In genomic region chr15:102265548-102265947, GRCm38 (mm10) we compare ENCODE assay signal across 18 mouse cellular contexts. TPM values are rescaled to one million over a fixed set of nuclear protein-coding genes. Genes with fewer than 3 reads are reported as not detected.
A peak's percentile ranks its signal among the peaks of the same experiment; 100 is the strongest.
DNase-seq lines count a peak whose midpoint lies in the region; ATAC-seq and TF ChIP-seq lines count a peak whose summit lies in the region.
"Had no signal": no experiment of that assay in that cellular context is flagged by ENCODE, and none has a peak within 500 bp of the region (broad histone marks: within the 10 kb centered on the region; RNA-seq: fewer than 3 reads in every experiment).

No protein-coding gene starts in this region.

- H3K36me3 ChIP-seq in kidney, postnatal 0 days (ENCODE audit: insufficient read depth, low read length) = no peaks in the 10 kb centered on the region
- no peaks in the 10 kb centered on the region for H3K36me3 ChIP-seq in kidney, embryonic 15.5 days
- no peaks in the 10 kb centered on the region for H3K36me3 ChIP-seq in MEL (ENCODE audit: control insufficient read depth in 1 of 2, insufficient read depth in 2 of 2, low read length in 2 of 2)
- no peaks in the 10 kb centered on the region for H3K36me3 ChIP-seq in limb, embryonic 10.5 days
- H3K36me3 ChIP-seq: embryonic facial prominence, embryonic 13.5 days; liver, embryonic 13.5 days had no signal

- H3K27ac ChIP-seq in kidney, postnatal 0 days = no peak overlapping the region
- no peak overlapping the region for H3K27ac ChIP-seq in kidney, embryonic 15.5 days
- H3K27ac ChIP-seq in MEL (ENCODE audit: control insufficient read depth, low read depth, low read length) = no peak overlapping the region
- H3K27ac ChIP-seq in limb, embryonic 10.5 days = no peak overlapping the region
- H3K27ac ChIP-seq: embryonic facial prominence, embryonic 13.5 days; liver, embryonic 13.5 days had no signal

- ATAC-seq in kidney, postnatal 0 days (replicated peaks; ENCODE audit: low FRiP score, low read depth) = no peak
- ATAC-seq in kidney, embryonic 15.5 days (replicated peaks; ENCODE audit: low FRiP score) = no peak
- peak; percentile 55; the same call in 1 of the 2 replicates for ATAC-seq in megakaryocyte progenitor cell, adult 5-6 weeks (replicated peaks; ENCODE audit: poor library complexity)
- ATAC-seq: midbrain, embryonic 16.5 days had no signal

- H3K9me3 ChIP-seq in kidney, postnatal 0 days (replicated peaks; ENCODE audit: low read length) = no peaks in the 10 kb centered on the region
- H3K9me3 ChIP-seq in kidney, embryonic 15.5 days (replicated peaks) = no peaks in the 10 kb centered on the region
- H3K9me3 ChIP-seq in MEL (replicated peaks; ENCODE audit: insufficient read depth, low read length) = no peaks in the 10 kb centered on the region
- no peaks in the 10 kb centered on the region for H3K9me3 ChIP-seq in limb, embryonic 10.5 days (replicated peaks)
- H3K9me3 ChIP-seq: embryonic facial prominence, embryonic 13.5 days; liver, embryonic 13.5 days had no signal

- peaks cover 8% of the 10 kb centered on the region for H3K4me1 ChIP-seq in kidney, postnatal 0 days (replicated peaks; ENCODE audit: insufficient read depth, low read length)
- H3K4me1 ChIP-seq in kidney, embryonic 15.5 days = peaks cover 18% of the 10 kb centered on the region
- no peaks in the 10 kb centered on the region for H3K4me1 ChIP-seq in MEL (ENCODE audit: control insufficient read depth in 1 of 2, insufficient read depth in 2 of 2, low read length in 2 of 2)
- H3K4me1 ChIP-seq in limb, embryonic 10.5 days = peaks cover 34% of the 10 kb centered on the region
- H3K4me1 ChIP-seq: liver, embryonic 13.5 days had no signal

- no peak for DNase-seq in kidney, postnatal 0 days (ENCODE audit: low spot score)
- peak; percentile 20 for DNase-seq in A20 (ENCODE audit: low read depth, low spot score)
- peak; percentile 46 for DNase-seq in MEL (ENCODE audit: low read depth, low spot score)
- DNase-seq in limb, embryonic 10.5 days (ENCODE audit: low spot score) = no peak
- DNase-seq in adrenal gland, adult 18-20 months (ENCODE audit: low spot score in 2 of 2) = no peak
- DNase-seq: adrenal gland, postnatal 36 days; gastrocnemius, postnatal 25 days; kidney, postnatal 36 days; liver, embryonic 13.5 days; right cerebral cortex, postnatal 25 days; thymus, adult 18-20 months had no signal

- H3K9ac ChIP-seq in kidney, postnatal 0 days (ENCODE audit: low read depth, low read length) = no peak overlapping the region
- no peak overlapping the region for H3K9ac ChIP-seq in kidney, embryonic 15.5 days
- H3K9ac ChIP-seq in MEL (ENCODE audit: control insufficient read depth, low read depth, low read length, poor library complexity, severe bottlenecking) = no peak overlapping the region
- H3K9ac ChIP-seq: embryonic facial prominence, embryonic 13.5 days; liver, embryonic 13.5 days had no signal

- TF ChIP-seq POLR2A in MEL (IDR thresholded peaks at IDR 0.05; ENCODE audit: control insufficient read depth in 1 of 2, insufficient read depth in 1 of 2, low read depth in 1 of 2, low read length in 2 of 2, poor library complexity in 1 of 2) = no peak

- TF ChIP-seq CTCF in kidney, postnatal 0 days (IDR thresholded peaks at IDR 0.05; ENCODE audit: low read depth) = peak; percentile 31; the same call in 1 of the 2 replicates
- TF ChIP-seq CTCF in MEL (IDR thresholded peaks at IDR 0.05 in 2 of 3, conservative IDR thresholded peaks at IDR 0.05 in 1 of 3; ENCODE audit: control insufficient read depth in 1 of 3, insufficient read depth in 1 of 3, low read depth in 2 of 3, low read length in 3 of 3, poor library complexity in 1 of 3, severe bottlenecking in 1 of 3) = peak in 2 of 3 experiments; percentile 17 to 57; a peak in 2 of 6 replicates

- H3K79me2 ChIP-seq in MEL (ENCODE audit: control insufficient read depth, insufficient read depth, low read length, poor library complexity) = no peaks in the 10 kb centered on the region

- TF ChIP-seq RAD21 in MEL (IDR thresholded peaks at IDR 0.05; ENCODE audit: low read depth, low read length) = peak; percentile 40

- WGBS in kidney, postnatal 0 days = 93% methylated on average over 5 of the region's 5 CpGs
- WGBS in kidney, embryonic 15.5 days = 91% methylated on average over 5 of the region's 5 CpGs
- WGBS in limb, embryonic 10.5 days = 89% methylated on average over 5 of the region's 5 CpGs

- no peak overlapping the region for H3K4me2 ChIP-seq in kidney, postnatal 0 days (ENCODE audit: low read length)
- no peak overlapping the region for H3K4me2 ChIP-seq in kidney, embryonic 15.5 days
- H3K4me2 ChIP-seq: embryonic facial prominence, embryonic 13.5 days; liver, embryonic 13.5 days had no signal

- H3K4me3 ChIP-seq in kidney, postnatal 0 days (replicated peaks; ENCODE audit: low read depth, low read length) = no peak overlapping the region
- no peak overlapping the region for H3K4me3 ChIP-seq in kidney, embryonic 15.5 days (replicated peaks)
- no peak overlapping the region for H3K4me3 ChIP-seq in MEL (ENCODE audit: control insufficient read depth in 1 of 2, insufficient read depth in 1 of 2, low read depth in 2 of 2, low read length in 2 of 2)
- no peak overlapping the region for H3K4me3 ChIP-seq in limb, embryonic 10.5 days
- H3K4me3 ChIP-seq: embryonic facial prominence, embryonic 13.5 days; liver, embryonic 13.5 days had no signal

- no peaks in the 10 kb centered on the region for H3K27me3 ChIP-seq in kidney, postnatal 0 days (ENCODE audit: insufficient read depth, low read length)
- 0 out of 2 replicates have a peak, but pooled peaks cover 8% of the 10 kb centered on the region for H3K27me3 ChIP-seq in kidney, embryonic 15.5 days
- H3K27me3 ChIP-seq in MEL (ENCODE audit: control insufficient read depth in 1 of 2, insufficient read depth in 2 of 2, low read length in 2 of 2) = peaks cover 30 to 38% of the 10 kb centered on the region in 2 experiments
- H3K27me3 ChIP-seq in limb, embryonic 10.5 days (ENCODE audit: low read depth, poor library complexity, severe bottlenecking) = peaks cover 5% of the 10 kb centered on the region; the same call in 1 of the 2 replicates
- H3K27me3 ChIP-seq: embryonic facial prominence, embryonic 13.5 days had no signal

- TF ChIP-seq EP300 in MEL (IDR thresholded peaks at IDR 0.05; ENCODE audit: low read depth in 1 of 2, low read length in 2 of 2) = no peak

RNA-seq across cellular contexts. Expression of gene Gm9918, which starts 4.8 kb away (rescaled TPM):
- 0.23 and 0.38 TPM in 2 replicates for polyA plus RNA-seq in kidney, postnatal 0 days (2015; fragmentation: Nextera tagmentation; extraction: Ambion mirVana)
- polyA plus RNA-seq in kidney, embryonic 15.5 days (2015; fragmentation: Nextera tagmentation; extraction: Ambion mirVana) = 0.44 and 0.55 TPM in 2 replicates
- not detected in 2 replicates for total RNA-seq in MEL (2012; rRNA removed)
- polyA plus RNA-seq in MEL (2012; ENCODE audit: insufficient read depth in 1 of 2, insufficient read length in 2 of 2, low read depth in 1 of 2, low replicate concordance in 2 of 2, missing spikeins in 1 of 2) = under 1 TPM in 1 of 2 experiments, not detected in 1; 0.04 TPM
- total RNA-seq in megakaryocyte progenitor cell, adult 5-6 weeks (2015) = not detected in 2 replicates
- total RNA-seq in megakaryocyte progenitor cell, adult 5-6 weeks (2017) = not detected in 2 replicates
- polyA plus RNA-seq in limb, embryonic 10.5 days (2016; fragmentation: Nextera tagmentation; extraction: Ambion mirVana) = 1.1 and 1.4 TPM in 2 replicates
- under 1 TPM in 1 of 2 experiments, not detected in 1; 0.13 TPM for total RNA-seq in adrenal gland, adult 18-20 months (2021)
- total RNA-seq: adrenal gland, postnatal 36 days; gastrocnemius, postnatal 25 days; hematopoietic stem cell, adult 5-6 weeks; layer of hippocampus, postnatal 25 days; left cerebral cortex, postnatal 25 days had no signal
- polyA plus RNA-seq: liver, embryonic 13.5 days; midbrain, embryonic 16.5 days had no signal

RNA-seq across cellular contexts. Expression of gene Rarg, which starts 8.2 kb away (rescaled TPM):
- 23.2 and 23.5 TPM in 2 replicates for polyA plus RNA-seq in kidney, postnatal 0 days (2015; fragmentation: Nextera tagmentation; extraction: Ambion mirVana)
- 27.9 and 30.3 TPM in 2 replicates for polyA plus RNA-seq in kidney, embryonic 15.5 days (2015; fragmentation: Nextera tagmentation; extraction: Ambion mirVana)
- total RNA-seq in MEL (2012; rRNA removed) = 0.39 and 0.59 TPM in 2 replicates
- polyA plus RNA-seq in MEL (2012; ENCODE audit: insufficient read depth in 1 of 2, insufficient read length in 2 of 2, low read depth in 1 of 2, low replicate concordance in 2 of 2, missing spikeins in 1 of 2) = 1 to 10 TPM in 1 of 2 experiments, not detected in 1; 5.8 TPM
- total RNA-seq in megakaryocyte progenitor cell, adult 5-6 weeks (2015) = 4.1 and 4.8 TPM in 2 replicates
- total RNA-seq in megakaryocyte progenitor cell, adult 5-6 weeks (2017) = 3.9 and 4.2 TPM in 2 replicates
- polyA plus RNA-seq in limb, embryonic 10.5 days (2016; fragmentation: Nextera tagmentation; extraction: Ambion mirVana) = 111 and 148 TPM in 2 replicates
- 10 to 100 TPM; 21.7 to 27.2 TPM for total RNA-seq in adrenal gland, adult 18-20 months (2021)

RNA-seq across cellular contexts. Expression of gene Mfsd5, which starts 13.7 kb away (rescaled TPM):
- polyA plus RNA-seq in kidney, postnatal 0 days (2015; fragmentation: Nextera tagmentation; extraction: Ambion mirVana) = 68.2 and 73.2 TPM in 2 replicates
- polyA plus RNA-seq in kidney, embryonic 15.5 days (2015; fragmentation: Nextera tagmentation; extraction: Ambion mirVana) = 68.6 and 69.8 TPM in 2 replicates
- total RNA-seq in MEL (2012; rRNA removed) = 49.7 and 56.3 TPM in 2 replicates
- polyA plus RNA-seq in MEL (2012; ENCODE audit: insufficient read depth in 1 of 2, insufficient read length in 2 of 2, low read depth in 1 of 2, low replicate concordance in 2 of 2, missing spikeins in 1 of 2) = 100 to 1,000 TPM in 1 of 2 experiments, 10 to 100 TPM in 1; 83.6 to 115 TPM
- total RNA-seq in megakaryocyte progenitor cell, adult 5-6 weeks (2015) = 28.2 and 33.0 TPM in 2 replicates
- 17.8 and 25.5 TPM in 2 replicates for total RNA-seq in megakaryocyte progenitor cell, adult 5-6 weeks (2017)
- 69.5 and 76.5 TPM in 2 replicates for polyA plus RNA-seq in limb, embryonic 10.5 days (2016; fragmentation: Nextera tagmentation; extraction: Ambion mirVana)
- total RNA-seq in adrenal gland, adult 18-20 months (2021) = 10 to 100 TPM; 32.6 to 35.2 TPM

RNA-seq across cellular contexts. Expression of gene Espl1, which starts 30.5 kb away (rescaled TPM):
- 6.1 and 7.5 TPM in 2 replicates for polyA plus RNA-seq in kidney, postnatal 0 days (2015; fragmentation: Nextera tagmentation; extraction: Ambion mirVana)
- polyA plus RNA-seq in kidney, embryonic 15.5 days (2015; fragmentation: Nextera tagmentation; extraction: Ambion mirVana) = 23.5 and 31.0 TPM in 2 replicates
- 49.8 and 52.5 TPM in 2 replicates for total RNA-seq in MEL (2012; rRNA removed)
- polyA plus RNA-seq in MEL (2012; ENCODE audit: insufficient read depth in 1 of 2, insufficient read length in 2 of 2, low read depth in 1 of 2, low replicate concordance in 2 of 2, missing spikeins in 1 of 2) = 100 to 1,000 TPM in 1 of 2 experiments, 10 to 100 TPM in 1; 94.1 to 142 TPM
- total RNA-seq in megakaryocyte progenitor cell, adult 5-6 weeks (2015) = 33.9 and 34.8 TPM in 2 replicates
- 15.0 and 19.2 TPM in 2 replicates for total RNA-seq in megakaryocyte progenitor cell, adult 5-6 weeks (2017)
- polyA plus RNA-seq in limb, embryonic 10.5 days (2016; fragmentation: Nextera tagmentation; extraction: Ambion mirVana) = 60.6 and 63.5 TPM in 2 replicates
- total RNA-seq in adrenal gland, adult 18-20 months (2021) = 1 to 10 TPM; 1.3 to 1.9 TPM

RNA-seq across cellular contexts. Expression of gene Itgb7, which starts 33.8 kb away (rescaled TPM):
- 0.69 and 1.2 TPM in 2 replicates for polyA plus RNA-seq in kidney, postnatal 0 days (2015; fragmentation: Nextera tagmentation; extraction: Ambion mirVana)
- 1.4 TPM in 2 replicates for polyA plus RNA-seq in kidney, embryonic 15.5 days (2015; fragmentation: Nextera tagmentation; extraction: Ambion mirVana)
- 7.4 TPM in 2 replicates for total RNA-seq in MEL (2012; rRNA removed)
- polyA plus RNA-seq in MEL (2012; ENCODE audit: insufficient read depth in 1 of 2, insufficient read length in 2 of 2, low read depth in 1 of 2, low replicate concordance in 2 of 2, missing spikeins in 1 of 2) = 10 to 100 TPM in 1 of 2 experiments, not detected in 1; 15.2 TPM
- total RNA-seq in megakaryocyte progenitor cell, adult 5-6 weeks (2015) = 26.6 and 29.2 TPM in 2 replicates
- total RNA-seq in megakaryocyte progenitor cell, adult 5-6 weeks (2017) = 36.7 and 44.6 TPM in 2 replicates
- polyA plus RNA-seq in limb, embryonic 10.5 days (2016; fragmentation: Nextera tagmentation; extraction: Ambion mirVana) = 1.2 and 1.5 TPM in 2 replicates
- 1 to 10 TPM; 4.1 to 7.4 TPM for total RNA-seq in adrenal gland, adult 18-20 months (2021)

Comparison
In these comparisons a context has a peak if more than half of its experiments do, and no peak if none do; other contexts are left out.
1. DNase-seq: peak in A20 (single experiment) and MEL (single experiment); none in kidney, postnatal 0 days (single experiment), limb, embryonic 10.5 days (single experiment) and adrenal gland, adult 18-20 months (0 of 2).